In genomic region chr2:128208541-128208940, GRCm38 (mm10) we compare ENCODE assay signal across 16 mouse cellular contexts.
DNase-seq lines count a peak whose midpoint lies in the region; ATAC-seq lines count a peak whose summit lies in the region.
"Had no signal": no experiment of that assay in that cellular context is flagged by ENCODE, and none has a peak within 500 bp of the region (broad histone marks: within the 10 kb centered on the region; RNA-seq: fewer than 3 reads in every experiment).

No protein-coding gene starts in this region.

- H3K27ac ChIP-seq in forebrain, embryonic 12.5 days: no peak overlapping the region
- H3K27ac ChIP-seq: forebrain, embryonic 10.5 days; neural tube, embryonic 13.5 days had no signal

- H3K9me3 ChIP-seq in forebrain, embryonic 12.5 days: no peaks in the 10 kb centered on the region
- H3K9me3 ChIP-seq: forebrain, embryonic 10.5 days; heart, embryonic 12.5 days; neural tube, embryonic 13.5 days had no signal

- H3K27me3 ChIP-seq in forebrain, embryonic 12.5 days: 0 out of 2 replicates have a peak, but pooled peaks cover 4% of the 10 kb centered on the region
- H3K27me3 ChIP-seq: heart, embryonic 12.5 days; neural tube, embryonic 13.5 days had no signal

- no peaks in the 10 kb centered on the region for H3K36me3 ChIP-seq in forebrain, embryonic 12.5 days (replicated peaks)
- H3K36me3 ChIP-seq: forebrain, embryonic 10.5 days; heart, embryonic 12.5 days; neural tube, embryonic 13.5 days had no signal

- H3K4me1 ChIP-seq in forebrain, embryonic 12.5 days: peaks cover 22% of the 10 kb centered on the region

- WGBS in forebrain, embryonic 12.5 days: 88% methylated on average over 1 of the region's 1 CpGs

- H3K4me3 ChIP-seq in forebrain, embryonic 12.5 days (replicated peaks): no peak overlapping the region
- H3K4me3 ChIP-seq: forebrain, embryonic 10.5 days; heart, embryonic 12.5 days; neural tube, embryonic 13.5 days had no signal

- intact Hi-C loops in left cerebral cortex, postnatal 4 days (cut with DNase I): no loop called here

- H3K9ac ChIP-seq in forebrain, embryonic 12.5 days: no peak overlapping the region
- H3K9ac ChIP-seq: heart, embryonic 12.5 days; neural tube, embryonic 13.5 days had no signal

- peak; percentile 67 for ATAC-seq in cerebellum, adult (ENCODE audit: insufficient number of reproducible peaks, low FRiP score, low TSS enrichment)
- ATAC-seq in erythroblast, adult 5-6 weeks (replicated peaks; ENCODE audit: low FRiP score, poor library complexity, severe bottlenecking): no peak
- ATAC-seq in forebrain, embryonic 12.5 days (ENCODE audit: low FRiP score): no peak
- ATAC-seq: hindbrain, embryonic 16.5 days had no signal

- DNase-seq in left cerebral cortex, postnatal 4 days: peak; percentile 52
- no peak for DNase-seq in left cerebral cortex, adult 8-10 months (ENCODE audit: low spot score in 2 of 2)
- peak; percentile 65 for DNase-seq in cerebellum, postnatal 10 days
- peak; percentile 75 to 83 for DNase-seq in kidney, postnatal 36 days
- DNase-seq: adrenal gland, adult 2 months; liver; lung, adult 18-20 months; right cerebral cortex, postnatal 14 days; thymus, postnatal 25 days had no signal

- H3K4me2 ChIP-seq in forebrain, embryonic 12.5 days: no peak overlapping the region
- H3K4me2 ChIP-seq: heart, embryonic 12.5 days; neural tube, embryonic 13.5 days had no signal

Comparison
In these comparisons a context has a peak if more than half of its experiments do, and no peak if none do; other contexts are left out.
1. DNase-seq: peak in left cerebral cortex, postnatal 4 days (single experiment), cerebellum, postnatal 10 days (2 of 2) and kidney, postnatal 36 days (2 of 2); none in left cerebral cortex, adult 8-10 months (0 of 2).